Mouse (Mus musculus) cerebellum, postnatal 14 days (tissue): Measurements from ENCODE around the gene Stox1.
A peak's percentile ranks its signal among the peaks of the same experiment; 100 is the strongest.
"Not testable (repeated sequence)": the region's sequence is repeated elsewhere in the genome, so short reads cannot be mapped to it uniquely, and the experiment has no call there.

Source experiments
- DNase-seq, 2 experiments: peaks; one replicate each; pipeline ENCODE4 v3.0.0; 2021; ENCODE audit warnings: mixed read lengths in 2 of 2

Gene Stox1

GRCm38 (mm10) chr10:62725771-62726687 is at the start of gene Stox1:
TSS of gene Stox1 (minus strand) at chr10:62726128.
- DNase-seq, result peak; percentile 67 to 69

GRCm38 (mm10) chr10:62750781-62751180 is 24.9 kb upstream of the Stox1 start:
- DNase-seq, result no peak

DNA sequence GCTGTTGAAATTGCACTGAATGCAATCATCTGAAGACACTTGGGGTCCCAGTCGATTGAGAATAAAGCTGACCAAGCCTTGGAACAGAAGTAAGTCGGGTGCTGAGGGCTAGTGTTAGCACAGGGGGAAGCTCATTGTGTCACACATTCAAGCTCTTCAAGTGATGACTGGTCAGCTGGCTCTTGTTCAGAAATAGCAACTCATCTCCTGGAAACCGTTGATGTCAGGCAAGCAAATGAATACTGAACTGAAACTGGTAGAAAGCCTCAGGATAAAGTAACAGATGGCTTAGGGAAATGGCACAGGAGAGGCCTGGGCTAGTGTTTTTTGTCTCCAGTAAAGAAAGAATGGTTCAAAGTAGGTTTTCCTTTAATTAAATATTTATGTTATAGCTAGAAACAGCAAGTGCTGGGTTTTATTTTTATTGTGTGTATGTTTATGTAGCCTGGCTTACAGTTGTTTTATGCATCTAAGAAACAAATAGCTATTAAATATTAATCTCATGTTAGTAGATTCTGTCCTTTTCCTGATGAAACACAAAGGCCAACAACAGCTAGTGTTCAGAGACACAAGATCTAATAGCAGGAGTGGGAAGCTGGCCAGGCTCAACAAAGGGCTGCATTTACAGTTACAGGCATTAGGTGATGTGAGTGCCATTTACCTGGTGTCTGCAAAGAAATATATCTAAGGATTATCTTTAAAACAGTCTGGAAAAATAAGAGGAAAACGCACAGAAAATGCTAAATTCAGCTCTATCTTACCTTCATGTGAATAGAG is 14.2 kb upstream of the Stox1 start:
- peak; percentile 74 to 75 for DNase-seq

DNA sequence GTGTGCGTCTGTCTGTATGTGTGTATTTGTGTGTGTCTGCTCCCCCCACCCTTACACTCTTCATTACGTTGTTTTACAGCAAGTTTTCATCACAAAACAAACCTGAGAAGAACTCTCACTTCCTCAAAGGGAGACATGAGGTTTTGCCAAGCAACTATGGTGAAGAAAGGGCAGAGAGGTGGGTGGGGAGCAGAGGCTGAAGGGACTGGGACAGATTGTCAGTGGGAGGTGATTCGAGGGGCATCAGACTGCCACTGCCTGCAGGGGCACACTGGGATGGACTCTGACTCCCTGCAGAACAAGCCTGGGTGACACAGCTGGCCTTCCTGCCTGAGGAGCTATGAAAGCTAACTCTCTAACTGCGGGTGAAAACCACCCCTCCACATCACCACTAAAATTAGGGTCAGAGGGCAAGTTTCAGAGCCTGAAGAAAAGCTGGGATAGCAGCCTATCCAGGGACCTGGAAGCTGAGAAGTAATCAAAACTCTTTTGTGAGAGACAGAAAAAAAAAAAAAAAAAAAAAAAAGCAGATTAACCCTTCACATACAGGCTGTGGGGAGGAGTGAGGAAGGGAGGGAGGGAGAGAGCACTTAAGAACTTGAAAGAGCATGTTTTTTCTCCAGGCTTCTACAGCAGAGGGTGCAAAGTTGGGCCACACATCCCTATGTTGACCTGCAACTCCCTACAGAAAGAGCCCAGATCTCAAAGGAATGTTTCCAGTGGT is 11.2 kb upstream of the Stox1 start:
- DNase-seq, result no peak

DNA sequence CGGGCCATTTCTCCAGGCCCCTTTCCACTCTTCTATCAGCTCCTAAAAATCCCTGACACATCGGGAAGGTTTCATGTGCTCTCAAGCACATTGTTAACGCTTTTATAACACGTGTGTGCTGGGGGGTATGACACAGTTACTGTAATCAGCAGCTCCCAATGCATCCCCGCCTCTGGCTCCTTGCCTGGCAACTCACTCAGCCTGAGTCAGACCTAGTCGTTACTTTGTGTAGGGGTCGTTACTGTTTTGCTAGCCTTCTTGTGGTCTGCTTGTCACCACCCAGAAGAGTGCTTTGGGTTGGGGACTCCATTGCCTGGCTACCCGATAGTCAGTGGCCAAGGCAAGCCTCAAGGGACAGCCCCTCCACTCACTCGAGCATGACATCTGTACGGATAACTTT is 4.9 kb upstream of the Stox1 start:
- no peak for DNase-seq

GRCm38 (mm10) chr10:62724936-62725335 is 992 bp downstream of the Stox1 start:
- no peak for DNase-seq

- no peak for DNase-seq
These were observed 3.2 kb downstream of the Stox1 start for GRCm38 (mm10) chr10:62722701-62723100.

- not testable (repeated sequence) for DNase-seq
These were observed 5.4 kb downstream of the Stox1 start for GRCm38 (mm10) chr10:62720574-62720973.

DNA sequence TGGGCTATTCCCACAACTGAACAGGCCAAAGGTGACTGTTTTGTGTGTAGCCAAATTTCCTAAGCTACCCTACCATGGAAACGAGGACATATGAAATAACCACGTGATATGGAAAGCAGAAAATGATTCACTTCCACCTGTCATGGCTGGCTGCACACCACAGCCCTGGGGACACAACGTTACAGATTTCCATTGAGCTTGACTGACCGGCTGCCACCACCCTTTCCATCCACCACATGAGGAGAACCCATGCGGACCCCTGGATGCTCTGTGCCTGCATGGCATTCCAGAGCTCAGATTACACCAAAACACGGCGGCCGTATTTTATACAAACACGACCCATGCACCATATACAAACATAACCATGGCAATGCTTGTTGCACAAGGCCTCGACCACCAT is 12.5 kb downstream of the Stox1 start:
- DNase-seq, result no peak

- no peak for DNase-seq
These were observed 22.3 kb downstream of the Stox1 start for GRCm38 (mm10) chr10:62703579-62703978.

DNA sequence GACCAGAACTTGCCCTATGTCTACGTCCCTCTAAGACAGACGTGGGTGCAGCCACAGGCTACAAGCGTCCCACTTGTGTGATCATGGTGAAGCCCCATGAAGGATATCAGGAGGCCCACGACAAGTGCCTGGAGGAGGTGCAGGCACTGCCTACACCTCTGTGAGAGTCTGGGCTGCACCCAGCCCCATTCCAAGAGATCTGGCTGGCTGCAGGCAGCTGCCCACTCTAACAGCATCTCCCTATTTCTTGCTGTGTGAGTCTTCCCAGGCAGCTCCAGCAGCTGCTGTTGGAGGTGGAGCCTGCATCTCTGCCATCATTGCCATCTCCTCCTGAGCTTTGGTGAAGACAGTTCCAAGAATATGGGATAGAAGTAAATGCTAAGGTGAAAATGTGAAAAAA is 23.5 kb downstream of the Stox1 start:
- no peak for DNase-seq

GRCm38 (mm10) chr10:62692771-62693170 is 33.2 kb downstream of the Stox1 start:
- no peak for DNase-seq

DNA sequence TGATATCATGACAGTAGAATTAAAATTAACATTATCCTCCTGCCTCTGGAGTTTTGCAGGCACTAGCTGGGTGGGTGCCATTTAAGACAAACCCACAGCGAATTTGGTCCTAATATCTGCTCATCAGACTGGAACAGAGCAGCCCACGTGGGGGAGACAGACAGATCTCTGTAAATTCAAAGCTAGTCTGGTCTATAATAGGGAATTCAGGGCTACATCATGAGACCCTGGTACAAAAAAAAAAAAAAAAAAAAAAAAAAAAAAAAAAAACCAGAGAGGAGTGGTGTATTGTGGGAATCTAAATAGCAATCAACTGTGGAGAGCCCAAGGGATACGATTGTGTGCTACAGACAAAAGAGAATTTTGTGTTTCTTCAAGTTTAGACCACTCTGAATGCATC is 33.7 kb downstream of the Stox1 start:
- DNase-seq, result no peak

GRCm38 (mm10) chr10:62687032-62687674 is 38.8 kb downstream of the Stox1 start:
- DNase-seq, result no peak

GRCm38 (mm10) chr10:62683043-62683442 is 42.9 kb downstream of the Stox1 start:
- peak in 1 of 2 experiments; percentile 25 for DNase-seq

- DNase-seq, result no peak
These were observed 46.1 kb downstream of the Stox1 start for GRCm38 (mm10) chr10:62679833-62680232.

DNA sequence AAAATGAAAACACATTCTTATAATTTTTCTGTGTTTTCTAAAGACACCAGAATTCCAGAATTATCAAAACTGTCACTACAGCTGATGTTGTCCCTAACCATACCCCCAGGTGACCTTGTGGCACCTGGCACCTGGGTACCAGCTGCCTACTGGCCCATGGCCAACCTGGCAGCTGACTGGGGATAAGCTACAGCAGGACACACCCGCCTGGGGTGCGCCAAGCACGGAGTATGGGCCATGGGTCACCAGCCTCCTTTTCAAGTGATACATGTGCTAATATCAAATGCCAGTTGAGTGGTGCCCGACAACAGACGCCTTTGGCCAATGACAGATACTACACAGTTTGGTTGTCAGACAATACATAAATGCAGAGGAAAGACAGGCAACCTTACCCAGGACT is 48.6 kb downstream of the Stox1 start:
- peak in 1 of 2 experiments; percentile 15 for DNase-seq

GRCm38 (mm10) chr10:62676196-62676595 is 49.7 kb downstream of the Stox1 start:
- DNase-seq, result no peak

GRCm38 (mm10) chr10:62672359-62672758 is 53.6 kb downstream of the Stox1 start:
- no peak for DNase-seq

DNA sequence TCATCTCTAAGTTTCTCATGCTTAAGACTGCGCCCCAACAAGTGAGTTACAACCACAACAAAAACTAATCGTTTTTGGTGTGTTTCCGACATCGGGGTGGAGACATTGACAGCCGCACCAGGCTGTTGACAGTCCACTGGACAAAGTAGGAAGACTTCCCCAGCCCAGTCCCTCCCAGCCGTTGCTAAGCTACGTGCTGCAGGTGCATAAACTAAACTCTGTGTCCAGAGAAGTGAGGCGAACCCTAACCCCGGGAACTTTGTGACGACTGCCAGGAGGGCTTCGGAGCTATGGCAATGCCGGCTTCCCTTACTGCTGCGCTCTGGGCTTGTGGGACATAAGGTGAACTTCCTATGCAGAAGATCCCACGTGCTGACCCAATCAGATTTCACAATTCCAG is 56.7 kb downstream of the Stox1 start:
- DNase-seq, result no peak

DNA sequence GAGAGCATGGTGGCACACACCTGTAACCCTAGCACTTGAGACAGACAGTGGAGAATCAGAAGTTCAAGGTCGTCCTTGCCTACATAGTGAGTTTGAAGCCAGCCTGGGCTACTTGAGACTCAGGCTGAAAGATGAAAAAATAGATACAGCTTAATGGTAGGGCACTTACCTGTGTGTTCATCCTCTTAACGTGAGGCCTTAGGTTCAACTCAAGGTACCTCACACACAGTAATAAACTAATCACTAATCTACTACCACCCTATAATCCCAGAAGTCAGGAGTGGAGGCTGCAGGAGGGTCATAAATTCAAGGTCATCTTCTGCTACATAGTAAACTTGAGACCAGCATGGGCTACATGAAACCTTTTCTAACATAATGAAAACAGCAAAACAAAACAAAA is 57.5 kb downstream of the Stox1 start:
- no peak for DNase-seq

GRCm38 (mm10) chr10:62668043-62668442 is 57.9 kb downstream of the Stox1 start:
- DNase-seq, result no peak
